Mouse (Mus musculus): ENCODE measurements at regions not wholly inside any gene's neighbourhood (a gene's known extent, or its start where the extent isn't known, plus 50 kb on each side); places are given as distances from the start of the nearest gene placed in this dataset.

DNA sequence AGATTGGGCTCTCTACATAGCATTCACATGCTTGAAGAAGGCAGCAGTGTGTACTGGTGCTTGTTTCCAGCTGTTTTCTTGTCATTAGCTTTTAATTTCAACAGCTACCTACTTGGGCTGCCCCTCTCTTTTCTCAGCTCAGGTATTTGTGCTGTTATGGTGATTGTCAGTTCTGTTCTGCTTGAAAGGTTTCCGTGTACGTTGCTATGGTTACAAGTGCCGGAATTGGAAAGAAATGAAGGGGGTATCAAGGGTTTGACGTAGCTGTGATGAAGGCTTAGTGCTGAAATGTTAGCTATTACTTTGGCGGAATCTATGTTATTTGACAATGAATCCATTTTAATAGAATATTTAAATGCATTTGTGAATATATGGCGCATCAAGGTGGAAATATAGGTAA, 439.5 kb upstream of the 4930550L24Rik start:
- TF ChIP-seq JUND (IDR thresholded peaks at IDR 0.05; ENCODE audit: low read depth, low read length), result no peak
- TF ChIP-seq ELF1 (IDR thresholded peaks at IDR 0.05; ENCODE audit: low read depth, low read length), result no peak
- TF ChIP-seq POLR2AphosphoS2 (IDR thresholded peaks at IDR 0.05; ENCODE audit: low read length), result no peak
- no peak for TF ChIP-seq GABPA (IDR thresholded peaks at IDR 0.05; ENCODE audit: low read depth, low read length)

Data from MEL (cell line).